Mouse (Mus musculus) ES-Bruce4 (cell line): ENCODE results near the gene Il3. TPM values are rescaled to one million over a fixed set of nuclear protein-coding genes. Genes with fewer than 3 reads are reported as not detected.

ENCODE experiments used
- H3K27ac ChIP-seq: 2 replicates; pipeline ENCODE4 v1.5.1; 2012; ENCODE audit warnings: low read length, inconsistent platforms; ENCODE audit not compliant: insufficient read depth
- H3K27me3 ChIP-seq: 2 replicates; pipeline ENCODE4 v1.6.1; 2012; ENCODE audit warnings: mild to moderate bottlenecking, low read length, inconsistent platforms; ENCODE audit not compliant: control insufficient read depth, poor library complexity, insufficient read depth, severe bottlenecking
- H3K36me3 ChIP-seq: 2 replicates; pipeline ENCODE4 v1.6.1; 2012; ENCODE audit warnings: inconsistent platforms, mild to moderate bottlenecking, low read length, moderate library complexity; ENCODE audit not compliant: control insufficient read depth, poor library complexity, insufficient read depth, severe bottlenecking
- H3K4me1 ChIP-seq: one replicate; pipeline ENCODE4 v1.8.1; 2011; ENCODE audit warnings: low read length; ENCODE audit not compliant: control insufficient read depth, insufficient read depth
- H3K4me3 ChIP-seq: 2 replicates; pipeline ENCODE4 v1.5.1; 2011; ENCODE audit warnings: low read depth, mild to moderate bottlenecking, low read length
- H3K9ac ChIP-seq: 2 replicates; pipeline ENCODE4 v1.6.1; 2012; ENCODE audit warnings: low read depth, mild to moderate bottlenecking, inconsistent platforms; ENCODE audit not compliant: poor library complexity, severe bottlenecking
- H3K9me3 ChIP-seq: replicated peaks from 2 replicates; pipeline ENCODE4 v1.6.1; 2012; ENCODE audit warnings: mild to moderate bottlenecking, low read length, inconsistent platforms; ENCODE audit not compliant: control insufficient read depth, poor library complexity, insufficient read depth, severe bottlenecking
- CTCF ChIP-seq: IDR thresholded peaks from one replicate; pipeline ENCODE4 v1.8.1; 2011; ENCODE audit warnings: low read depth, low read length
- EP300 ChIP-seq: IDR thresholded peaks from 2 replicates; pipeline ENCODE4 v1.6.1; 2011; ENCODE audit warnings: low read depth, low read length; ENCODE audit not compliant: insufficient read depth
- POLR2A ChIP-seq: IDR thresholded peaks from one replicate; pipeline ENCODE4 v1.8.1; 2011; ENCODE audit warnings: low read length; ENCODE audit not compliant: insufficient read depth
- polyA plus RNA-seq: library from polyadenylated mRNA; stranded (reverse); fragments of >200 nt; gene quantifications from 2 replicates; pipeline ENCODE4 v1.2.4, GENCODE M21; 2011; ENCODE audit warnings: low read depth; ENCODE audit not compliant: missing spikeins, insufficient read depth, insufficient read length

Gene Il3
- polyA plus RNA-seq, 1 experiment, result not detected

- TF ChIP-seq CTCF, result no peak
- no peak for TF ChIP-seq POLR2A
- TF ChIP-seq EP300, result no peak
- Histone ChIP-seq H3K9ac (no peak overlapping the region), H3K4me3 (no peak overlapping the region), H3K36me3 (no peaks in the 10 kb centered on the region), H3K4me1 (no peaks in the 10 kb centered on the region), H3K9me3 (no peaks in the 10 kb centered on the region), H3K27ac (no peak overlapping the region), H3K27me3 (no peaks in the 10 kb centered on the region)
Observed at GRCm38 (mm10) chr11:54217384-54217783, 49.7 kb downstream of the Il3 start.

- no peaks in the 10 kb centered on the region for H3K4me1 ChIP-seq
- H3K27ac ChIP-seq, result no peak overlapping the region
- no peak overlapping the region for H3K9ac ChIP-seq
- H3K9me3 ChIP-seq, result no peaks in the 10 kb centered on the region
- no peak overlapping the region for H3K4me3 ChIP-seq
- no peaks in the 10 kb centered on the region for H3K36me3 ChIP-seq
- TF ChIP-seq EP300, result no peak
- TF ChIP-seq CTCF, result no peak
- TF ChIP-seq POLR2A, result no peak
- H3K27me3 ChIP-seq, result no peaks in the 10 kb centered on the region
Observed at GRCm38 (mm10) chr11:54216091-54216490, 51.0 kb downstream of the Il3 start.

Other genes starting within 250 kb of the Il3 start
- 0.41 TPM in 1 of 2 replicates, not detected in the other for gene Slc22a4, start 239.2 kb downstream of the Il3 start, polyA plus RNA-seq
- gene Pdlim4, start 198.3 kb downstream of the Il3 start, polyA plus RNA-seq, result 8.7 and 13.0 TPM in 2 replicates
- 16.6 and 25.5 TPM in 2 replicates for gene P4ha2, start 167.2 kb downstream of the Il3 start, polyA plus RNA-seq
- gene Csf2, start 17.6 kb downstream of the Il3 start, polyA plus RNA-seq, result not detected in 2 replicates
- gene Acsl6, start 36.5 kb upstream of the Il3 start, polyA plus RNA-seq, result 3.1 and 3.4 TPM in 2 replicates
- gene Meikin, start 103.4 kb upstream of the Il3 start, polyA plus RNA-seq, result not detected in 2 replicates
- gene Fnip1, start 170.9 kb upstream of the Il3 start, polyA plus RNA-seq, result 33.2 TPM in 2 replicates